Mouse (Mus musculus) liver, embryonic 14.5 days (tissue): ENCODE results near the gene Ino80b. TPM values are rescaled to one million over a fixed set of nuclear protein-coding genes. Genes with fewer than 3 reads are reported as not detected.

Experiments used
- ATAC-seq: fragments of 200-750 bp; cut with Nextera tagmentation; 2 replicates; pipeline ENCODE4 v1.8.0; 2017; ENCODE audit warnings: moderate number of reproducible peaks, mild to moderate bottlenecking, moderate library complexity; ENCODE audit not compliant: insufficient read depth
- DNase-seq, 3 experiments: peaks; one replicate each; pipeline ENCODE4 v3.0.0-alpha.2; 2012 to 2013; ENCODE audit warnings: low read depth in 3 of 3, low spot score in 3 of 3
- H3K27ac ChIP-seq: fragments of 300-500 bp; sonication (generic); 2 replicates; pipeline ENCODE4 v1.5.1; 2014; ENCODE audit warnings: moderate library complexity, mild to moderate bottlenecking, control low read depth, inconsistent platforms
- H3K27me3 ChIP-seq: fragments of 300-500 bp; sonication (generic); 2 replicates; pipeline ENCODE4 v1.6.1; 2014; ENCODE audit warnings: mild to moderate bottlenecking, low read length, moderate library complexity; ENCODE audit not compliant: control insufficient read depth, insufficient read depth
- H3K36me3 ChIP-seq: fragments of 300-500 bp; sonication (generic); replicated peaks from 2 replicates; pipeline ENCODE4 v1.6.1; 2014; ENCODE audit warnings: low read depth; ENCODE audit not compliant: control insufficient read depth, insufficient read depth
- H3K4me1 ChIP-seq, 2 experiments: fragments of 200-500 bp in 1 of 2; fragments of 300-500 bp in 1 of 2; sonication (generic) in 1 of 2; replicated peaks; 2 replicates each; pipeline ENCODE4 v1.6.1; 2012 to 2014; ENCODE audit warnings: antibody characterized with exemption in 1 of 2, inconsistent platforms in 1 of 2, low read length in 1 of 2; ENCODE audit not compliant: control insufficient read depth in 2 of 2, insufficient read depth in 2 of 2
- H3K4me2 ChIP-seq: fragments of 300-500 bp; sonication (generic); 2 replicates; pipeline ENCODE4 v1.6.1; 2014; ENCODE audit warnings: low read depth, mild to moderate bottlenecking, control low read depth, moderate library complexity
- H3K4me3 ChIP-seq, 2 experiments: fragments of 200-500 bp in 1 of 2; fragments of 300-500 bp in 1 of 2; sonication (generic) in 1 of 2; 2 replicates each; pipeline ENCODE4 v1.5.1; 2012 to 2014; ENCODE audit warnings: low read depth in 2 of 2, low read length in 2 of 2, mild to moderate bottlenecking in 2 of 2, control low read depth in 1 of 2, inconsistent platforms in 1 of 2, moderate library complexity in 1 of 2; ENCODE audit not compliant: insufficient read depth in 1 of 2
- H3K9ac ChIP-seq: fragments of 300-500 bp; sonication (generic); replicated peaks from 2 replicates; pipeline ENCODE4 v1.6.1; 2014; ENCODE audit warnings: mild to moderate bottlenecking, control low read depth, moderate library complexity
- H3K9me3 ChIP-seq: fragments of 300-500 bp; sonication (generic); 2 replicates; pipeline ENCODE4 v1.6.1; 2016; ENCODE audit warnings: low read length, mixed read lengths; ENCODE audit not compliant: control insufficient read depth
- CTCF ChIP-seq: IDR thresholded peaks from 2 replicates; pipeline ENCODE4 v1.5.1; 2016; ENCODE audit warnings: antibody characterized with exemption, low read depth, control low read depth
- EP300 ChIP-seq: IDR thresholded peaks from 2 replicates; pipeline ENCODE4 v1.6.1; 2016; ENCODE audit warnings: antibody characterized with exemption, low read depth
- WGBS: fragments of 180-500 bp; shearing (Covaris S2); extraction: QIAGEN DNeasy Blood & Tissue Kit; methylation state at CpG from one replicate; pipeline ENCODE4 v1.1.7; 2014; ENCODE audit not compliant: insufficient replicate concordance; 5-methylcytosine and 5-hydroxymethylcytosine counted together
- polyA plus RNA-seq, 2 experiments: library from polyadenylated mRNA; depleted of rRNA in 1 of 2; stranded (reverse) in 1 of 2; unstranded in 1 of 2; fragments of >200 nt; fragmentation: Nextera tagmentation in 1 of 2; extraction: Ambion mirVana in 1 of 2; gene quantifications; 2 replicates each; pipeline versions ENCODE4 v1.2.1 to v1.2.3; 2012 to 2014

Ino80b gene
- polyA plus RNA-seq, 2 experiments: 4.4 to 11.6 TPM

DNA sequence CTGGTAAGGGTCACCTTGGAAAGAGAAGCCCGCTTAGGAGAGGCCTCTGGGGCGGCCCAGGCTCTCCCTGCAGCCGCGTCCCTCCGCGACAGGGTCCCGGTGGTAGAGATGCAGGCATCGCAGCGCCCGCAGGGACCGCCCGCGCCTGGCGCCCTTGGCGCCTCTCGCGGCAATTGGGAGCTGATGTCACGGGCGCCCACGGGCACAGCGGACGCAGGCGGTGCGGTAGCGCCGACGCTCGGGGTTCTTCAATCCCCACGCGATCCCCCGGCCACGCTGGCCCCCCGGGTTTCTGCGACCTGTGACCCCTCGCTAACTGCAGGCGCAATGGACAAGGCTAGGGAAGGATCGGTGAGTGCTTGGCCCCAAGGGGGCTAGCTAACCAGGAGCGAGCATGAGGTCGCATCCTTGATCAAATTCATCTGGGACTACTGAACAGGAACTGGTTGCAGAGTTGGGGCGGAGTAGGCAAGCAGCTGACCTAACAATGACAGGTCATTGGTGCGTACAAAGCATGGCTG, 17.0 kb upstream of the Ino80b start:
- H3K4me3 ChIP-seq: no peak overlapping the region
- TF ChIP-seq CTCF: no peak
- no peak for TF ChIP-seq EP300
- 7% methylated on average over 41 of the region's 41 CpGs for WGBS
- no peaks in the 10 kb centered on the region for H3K9me3 ChIP-seq
- H3K27ac ChIP-seq: no peak overlapping the region
- H3K27me3 ChIP-seq: peaks cover 13% of the 10 kb centered on the region
- no peak for DNase-seq
- H3K9ac ChIP-seq: no peak overlapping the region
- no peak for ATAC-seq
- H3K36me3 ChIP-seq: no peaks in the 10 kb centered on the region
- peaks cover 4 to 5% of the 10 kb centered on the region in 2 experiments; a peak in 3 of 4 replicates for H3K4me1 ChIP-seq
- peak overlapping the region; percentile 41 for H3K4me2 ChIP-seq

DNA sequence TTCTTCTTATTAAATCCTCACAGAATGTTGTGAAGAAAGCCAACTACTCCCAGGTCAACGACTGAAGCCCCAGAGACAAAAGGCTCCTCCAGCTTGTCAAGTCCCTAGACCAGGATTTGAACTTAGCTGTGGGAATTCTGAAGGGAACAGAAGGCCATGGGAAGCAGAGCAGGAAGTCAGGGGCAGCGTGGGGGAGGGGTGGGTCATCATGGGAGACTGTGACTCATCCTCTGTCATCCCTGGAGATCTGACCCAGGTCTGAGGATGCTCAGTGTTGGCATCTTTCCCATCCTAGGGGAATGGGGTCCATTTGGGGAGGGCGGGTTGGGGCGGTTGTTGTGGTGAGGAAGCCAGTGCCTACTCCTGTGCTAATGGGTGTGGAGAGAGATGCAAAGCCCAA, 16.4 kb upstream of the Ino80b start:
- H3K4me1 ChIP-seq: peaks cover 4 to 5% of the 10 kb centered on the region in 2 experiments; a peak in 3 of 4 replicates
- no peak overlapping the region for H3K4me2 ChIP-seq
- no peaks in the 10 kb centered on the region for H3K36me3 ChIP-seq
- no peak for DNase-seq
- H3K9ac ChIP-seq: no peak overlapping the region
- no peak overlapping the region for H3K27ac ChIP-seq
- TF ChIP-seq EP300 (no peak), CTCF (no peak)
- 41% methylated on average over 4 of the region's 4 CpGs for WGBS
- H3K27me3 ChIP-seq: peaks cover 19% of the 10 kb centered on the region
- no peaks in the 10 kb centered on the region for H3K9me3 ChIP-seq
- H3K4me3 ChIP-seq: no peak overlapping the region
- ATAC-seq: no peak

- Histone ChIP-seq H3K4me3 (no peak overlapping the region), H3K36me3 (no peaks in the 10 kb centered on the region), H3K27me3 (peaks cover 33% of the 10 kb centered on the region), H3K4me2 (no peak overlapping the region), H3K9me3 (no peaks in the 10 kb centered on the region), H3K9ac (no peak overlapping the region), H3K27ac (no peak overlapping the region), H3K4me1 (peaks cover 4 to 8% of the 10 kb centered on the region in 2 experiments; a peak in 3 of 4 replicates)
- WGBS: 83% methylated on average over 8 of the region's 8 CpGs
- ATAC-seq (no peak), DNase-seq (no peak)
- no peak for TF ChIP-seq EP300
- TF ChIP-seq CTCF: no peak
Measured at GRCm38 (mm10) chr6:83140044-83140443, 14.8 kb upstream of the Ino80b start.

DNA sequence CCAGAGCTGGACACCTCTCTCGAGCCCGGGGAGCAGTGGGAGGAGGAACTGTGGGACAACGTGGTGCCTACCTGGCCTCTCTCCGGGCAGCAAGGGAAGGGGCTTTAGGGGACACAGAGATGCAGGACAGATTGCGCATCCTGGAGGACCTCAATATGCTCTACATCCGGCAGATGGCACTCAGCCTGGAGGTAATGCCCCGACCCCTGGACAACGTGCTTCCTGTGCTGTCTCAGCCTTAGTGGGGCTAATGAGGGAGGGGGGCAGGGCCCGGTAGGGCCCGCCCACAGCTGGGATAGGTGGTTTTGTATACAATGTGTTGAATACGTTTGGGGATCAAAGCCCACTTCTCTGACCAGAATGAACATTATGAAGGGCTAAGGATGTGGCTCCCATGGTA, 12.8 kb upstream of the Ino80b start:
- peak overlapping the region; percentile 29 to 55 for H3K4me3 ChIP-seq
- ATAC-seq (peak; percentile 40), DNase-seq (no peak)
- H3K9ac ChIP-seq: no peak overlapping the region
- no peaks in the 10 kb centered on the region for H3K36me3 ChIP-seq
- peaks cover 4 to 8% of the 10 kb centered on the region in 2 experiments; a peak in 3 of 4 replicates for H3K4me1 ChIP-seq
- no peaks in the 10 kb centered on the region for H3K9me3 ChIP-seq
- 6% methylated on average over 11 of the region's 11 CpGs for WGBS
- peaks cover 36% of the 10 kb centered on the region for H3K27me3 ChIP-seq
- peak overlapping the region; percentile 24; the same call in 1 of the 2 replicates for H3K27ac ChIP-seq
- TF ChIP-seq CTCF (peak; percentile 23; the same call in 1 of the 2 replicates), EP300 (no peak)
- peak overlapping the region; percentile 66 for H3K4me2 ChIP-seq

DNA sequence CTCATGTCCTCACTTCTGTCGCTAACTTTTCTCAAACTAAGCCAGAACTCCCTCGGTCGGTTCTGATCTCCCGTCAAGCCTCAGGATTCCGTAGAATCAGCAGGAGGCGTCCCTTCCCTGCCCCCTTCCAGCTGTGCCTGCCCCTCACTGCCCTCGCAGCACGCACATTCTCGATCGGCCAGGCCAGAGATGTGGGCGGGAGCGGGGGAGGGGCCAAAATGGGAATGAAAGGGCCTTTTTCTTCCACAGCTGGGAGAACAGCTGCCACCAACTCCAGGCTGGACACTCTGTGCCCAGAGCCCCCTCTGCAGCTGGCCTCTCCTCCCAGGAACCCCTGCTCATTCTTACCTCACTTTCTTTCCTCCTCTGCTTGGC, 12.3 kb upstream of the Ino80b start:
- ATAC-seq: peak; percentile 66
- peaks cover 31% of the 10 kb centered on the region for H3K27me3 ChIP-seq
- H3K4me3 ChIP-seq: peak overlapping the region; percentile 53 to 55
- no peaks in the 10 kb centered on the region for H3K36me3 ChIP-seq
- no peak for TF ChIP-seq EP300
- TF ChIP-seq CTCF: no peak
- no peaks in the 10 kb centered on the region for H3K9me3 ChIP-seq
- under 1% methylated on average over 12 of the region's 12 CpGs for WGBS
- H3K27ac ChIP-seq: peak overlapping the region; percentile 41
- H3K4me1 ChIP-seq: peaks cover 4 to 8% of the 10 kb centered on the region in 2 experiments; a peak in 3 of 4 replicates
- peak overlapping the region; percentile 50 for H3K9ac ChIP-seq
- peak overlapping the region; percentile 66 for H3K4me2 ChIP-seq
- peak in 1 of 3 experiments; percentile 29 for DNase-seq
